26 mouse cellular contexts compared by ENCODE assay signal in genomic region chr1:38259541-38260338, GRCm38 (mm10).
DNase-seq lines count a peak whose midpoint lies in the region; ATAC-seq and TF ChIP-seq lines count a peak whose summit lies in the region.
"Had no signal": no experiment of that assay in that cellular context is flagged by ENCODE, and none has a peak within 500 bp of the region (broad histone marks: within the 10 kb centered on the region; RNA-seq: fewer than 3 reads in every experiment).

No protein-coding gene starts in this region.

- peaks cover 8% of the 10 kb centered on the region for H3K4me1 ChIP-seq in intestine, embryonic 15.5 days (replicated peaks)
- no peaks in the 10 kb centered on the region for H3K4me1 ChIP-seq in intestine, postnatal 0 days (replicated peaks; ENCODE audit: control insufficient read depth, insufficient read depth, low read length)
- H3K4me1 ChIP-seq: forebrain, embryonic 13.5 days; liver, embryonic 12.5 days had no signal

- H3K27ac ChIP-seq in intestine, embryonic 15.5 days, result no peak overlapping the region
- no peak overlapping the region for H3K27ac ChIP-seq in intestine, postnatal 0 days (ENCODE audit: low read depth, low read length)
- H3K27ac ChIP-seq: forebrain, embryonic 13.5 days; heart, embryonic 15.5 days; liver, embryonic 12.5 days; midbrain, embryonic 12.5 days; stomach, embryonic 15.5 days had no signal

- no peaks in the 10 kb centered on the region for H3K36me3 ChIP-seq in intestine, embryonic 15.5 days
- H3K36me3 ChIP-seq in intestine, postnatal 0 days (ENCODE audit: control insufficient read depth, insufficient read depth), result no peaks in the 10 kb centered on the region
- H3K36me3 ChIP-seq: G1E; heart, embryonic 15.5 days; liver, embryonic 12.5 days; midbrain, embryonic 12.5 days; stomach, embryonic 15.5 days had no signal

- no peaks in the 10 kb centered on the region for H3K9me3 ChIP-seq in intestine, embryonic 15.5 days
- H3K9me3 ChIP-seq in intestine, postnatal 0 days (ENCODE audit: control insufficient read depth), result peaks cover 5% of the 10 kb centered on the region; the same call in 1 of the 2 replicates
- H3K9me3 ChIP-seq: forebrain, embryonic 13.5 days; heart, embryonic 15.5 days; liver, embryonic 12.5 days; midbrain, embryonic 12.5 days; stomach, embryonic 15.5 days had no signal

- WGBS in intestine, embryonic 15.5 days, result 67% methylated on average over 10 of the region's 10 CpGs
- WGBS in intestine, postnatal 0 days, result 71% methylated on average over 10 of the region's 10 CpGs

- no peak overlapping the region for H3K4me3 ChIP-seq in intestine, embryonic 15.5 days (replicated peaks)
- no peak overlapping the region for H3K4me3 ChIP-seq in intestine, postnatal 0 days (ENCODE audit: low read depth, low read length)
- H3K4me3 ChIP-seq: forebrain, embryonic 13.5 days; heart, embryonic 15.5 days; liver, embryonic 12.5 days; midbrain, embryonic 12.5 days; stomach, embryonic 15.5 days had no signal

- no peak overlapping the region for H3K4me2 ChIP-seq in intestine, embryonic 15.5 days (replicated peaks)
- no peak overlapping the region for H3K4me2 ChIP-seq in intestine, postnatal 0 days (replicated peaks; ENCODE audit: low read depth)
- H3K4me2 ChIP-seq: forebrain, embryonic 13.5 days; heart, embryonic 15.5 days; liver, embryonic 12.5 days; midbrain, embryonic 12.5 days; stomach, embryonic 15.5 days had no signal

- no peak for TF ChIP-seq CTCF in intestine, postnatal 0 days (IDR thresholded peaks at IDR 0.05; ENCODE audit: low read depth)

- peak; percentile 68 for DNase-seq in 416B (ENCODE audit: low read depth)
- DNase-seq in adipocyte (ENCODE audit: low spot score), result peak; percentile 57
- DNase-seq in spleen, adult 12 weeks (ENCODE audit: low spot score), result no peak
- no peak for DNase-seq in retina, embryonic 14.5 days (ENCODE audit: low spot score)
- DNase-seq: cerebellum, adult 9-11 months; gastrocnemius, postnatal 25 days; heart, postnatal 4 days; kidney, adult 2 months; kidney, postnatal 10 days; layer of hippocampus, postnatal 36 days; lung, adult 2 months; lung, postnatal 4 days; right cerebral cortex, postnatal 14 days; thymus, adult 18-20 months; thymus, postnatal 4 days had no signal

- H3K9ac ChIP-seq in intestine, embryonic 15.5 days, result no peak overlapping the region
- no peak overlapping the region for H3K9ac ChIP-seq in intestine, postnatal 0 days (ENCODE audit: low read depth, low read length)
- H3K9ac ChIP-seq: forebrain, embryonic 13.5 days; heart, embryonic 15.5 days; liver, embryonic 12.5 days; midbrain, embryonic 12.5 days; stomach, embryonic 15.5 days had no signal

- peak; percentile 70; the same call in 1 of the 2 replicates for ATAC-seq in intestine, embryonic 15.5 days
- ATAC-seq in intestine, postnatal 0 days, result no peak
- peak; percentile 46; the same call in 1 of the 2 replicates for ATAC-seq in megakaryocyte progenitor cell, adult 5-6 weeks (replicated peaks; ENCODE audit: poor library complexity)
- ATAC-seq: CD4-positive, CD25-positive, alpha-beta regulatory T cell, adult 4 months; forebrain, embryonic 13.5 days; hindbrain, embryonic 16.5 days; liver, embryonic 12.5 days had no signal

- H3K27me3 ChIP-seq in intestine, embryonic 15.5 days (replicated peaks), result no peaks in the 10 kb centered on the region
- no peaks in the 10 kb centered on the region for H3K27me3 ChIP-seq in intestine, postnatal 0 days (replicated peaks; ENCODE audit: control insufficient read depth, insufficient read depth, low read length)
- H3K27me3 ChIP-seq: forebrain, embryonic 13.5 days; heart, embryonic 15.5 days; liver, embryonic 12.5 days; midbrain, embryonic 12.5 days; stomach, embryonic 15.5 days had no signal

Comparison
In these comparisons a context has a peak if more than half of its experiments do, and no peak if none do; other contexts are left out.
1. DNase-seq: peak in 416B (single experiment) and adipocyte (single experiment); none in spleen, adult 12 weeks (single experiment) and retina, embryonic 14.5 days (single experiment).